Mouse (Mus musculus) liver, embryonic 14.5 days (tissue): ENCODE data around the gene Dnmt3a. TPM values are rescaled to one million over a fixed set of nuclear protein-coding genes. Genes with fewer than 3 reads are reported as not detected.

Experiments used
- ATAC-seq: fragments of 200-750 bp; cut with Nextera tagmentation; 2 replicates; pipeline ENCODE4 v1.8.0; 2017; ENCODE audit warnings: moderate number of reproducible peaks, mild to moderate bottlenecking, moderate library complexity; ENCODE audit not compliant: insufficient read depth
- DNase-seq, 3 experiments: peaks; one replicate each; pipeline ENCODE4 v3.0.0-alpha.2; 2012 to 2013; ENCODE audit warnings: low read depth in 3 of 3, low spot score in 3 of 3
- H3K27ac ChIP-seq: fragments of 300-500 bp; sonication (generic); 2 replicates; pipeline ENCODE4 v1.5.1; 2014; ENCODE audit warnings: moderate library complexity, mild to moderate bottlenecking, control low read depth, inconsistent platforms
- H3K27me3 ChIP-seq: fragments of 300-500 bp; sonication (generic); 2 replicates; pipeline ENCODE4 v1.6.1; 2014; ENCODE audit warnings: mild to moderate bottlenecking, low read length, moderate library complexity; ENCODE audit not compliant: control insufficient read depth, insufficient read depth
- H3K36me3 ChIP-seq: fragments of 300-500 bp; sonication (generic); replicated peaks from 2 replicates; pipeline ENCODE4 v1.6.1; 2014; ENCODE audit warnings: low read depth; ENCODE audit not compliant: control insufficient read depth, insufficient read depth
- H3K4me1 ChIP-seq, 2 experiments: fragments of 200-500 bp in 1 of 2; fragments of 300-500 bp in 1 of 2; sonication (generic) in 1 of 2; replicated peaks; 2 replicates each; pipeline ENCODE4 v1.6.1; 2012 to 2014; ENCODE audit warnings: antibody characterized with exemption in 1 of 2, inconsistent platforms in 1 of 2, low read length in 1 of 2; ENCODE audit not compliant: control insufficient read depth in 2 of 2, insufficient read depth in 2 of 2
- H3K4me2 ChIP-seq: fragments of 300-500 bp; sonication (generic); 2 replicates; pipeline ENCODE4 v1.6.1; 2014; ENCODE audit warnings: low read depth, mild to moderate bottlenecking, control low read depth, moderate library complexity
- H3K4me3 ChIP-seq, 2 experiments: fragments of 200-500 bp in 1 of 2; fragments of 300-500 bp in 1 of 2; sonication (generic) in 1 of 2; 2 replicates each; pipeline ENCODE4 v1.5.1; 2012 to 2014; ENCODE audit warnings: low read depth in 2 of 2, low read length in 2 of 2, mild to moderate bottlenecking in 2 of 2, control low read depth in 1 of 2, inconsistent platforms in 1 of 2, moderate library complexity in 1 of 2; ENCODE audit not compliant: insufficient read depth in 1 of 2
- H3K9ac ChIP-seq: fragments of 300-500 bp; sonication (generic); replicated peaks from 2 replicates; pipeline ENCODE4 v1.6.1; 2014; ENCODE audit warnings: mild to moderate bottlenecking, control low read depth, moderate library complexity
- H3K9me3 ChIP-seq: fragments of 300-500 bp; sonication (generic); 2 replicates; pipeline ENCODE4 v1.6.1; 2016; ENCODE audit warnings: low read length, mixed read lengths; ENCODE audit not compliant: control insufficient read depth
- CTCF ChIP-seq: IDR thresholded peaks from 2 replicates; pipeline ENCODE4 v1.5.1; 2016; ENCODE audit warnings: antibody characterized with exemption, low read depth, control low read depth
- EP300 ChIP-seq: IDR thresholded peaks from 2 replicates; pipeline ENCODE4 v1.6.1; 2016; ENCODE audit warnings: antibody characterized with exemption, low read depth
- WGBS: fragments of 180-500 bp; shearing (Covaris S2); extraction: QIAGEN DNeasy Blood & Tissue Kit; methylation state at CpG from one replicate; pipeline ENCODE4 v1.1.7; 2014; ENCODE audit not compliant: insufficient replicate concordance; 5-methylcytosine and 5-hydroxymethylcytosine counted together
- polyA plus RNA-seq, 2 experiments: library from polyadenylated mRNA; depleted of rRNA in 1 of 2; stranded (reverse) in 1 of 2; unstranded in 1 of 2; fragments of >200 nt; fragmentation: Nextera tagmentation in 1 of 2; extraction: Ambion mirVana in 1 of 2; gene quantifications; 2 replicates each; pipeline versions ENCODE4 v1.2.1 to v1.2.3; 2012 to 2014

The Dnmt3a gene
- polyA plus RNA-seq, 2 experiments: 5.3 to 12.8 TPM

- no peaks in the 10 kb centered on the region for H3K27me3 ChIP-seq
- no peaks in the 10 kb centered on the region for H3K36me3 ChIP-seq
- no peak overlapping the region for H3K4me2 ChIP-seq
- H3K4me3 ChIP-seq: no peak overlapping the region
- ATAC-seq: no peak
- H3K9me3 ChIP-seq: no peaks in the 10 kb centered on the region
- H3K9ac ChIP-seq: no peak overlapping the region
- DNase-seq: no peak
- no peak overlapping the region for H3K27ac ChIP-seq
- TF ChIP-seq EP300: no peak
- no peak for TF ChIP-seq CTCF
- H3K4me1 ChIP-seq: peaks cover 0 to 8% of the 10 kb centered on the region in 2 experiments; a peak in 2 of 4 replicates
- 62% methylated on average over 9 of the region's 9 CpGs for whole genome bisulfite sequencing
Observed at GRCm38 (mm10) chr12:3872410-3873230, 66.8 kb downstream of the Dnmt3a start.

- Histone ChIP-seq H3K9me3 (no peaks in the 10 kb centered on the region), H3K27ac (no peak overlapping the region), H3K4me2 (no peak overlapping the region), H3K4me1 (peaks cover 0 to 3% of the 10 kb centered on the region in 2 experiments; a peak in 1 of 4 replicates), H3K4me3 (no peak overlapping the region), H3K9ac (no peak overlapping the region), H3K27me3 (no peaks in the 10 kb centered on the region), H3K36me3 (no peaks in the 10 kb centered on the region)
- TF ChIP-seq CTCF: 0 out of 2 replicates have a peak, but pooled peaks have one; percentile 6
- TF ChIP-seq EP300: no peak
- ATAC-seq (no peak), DNase-seq (no peak)
Observed at GRCm38 (mm10) chr12:3875474-3875873, 69.7 kb downstream of the Dnmt3a start.

GRCm38 (mm10) chr12:3877376-3877775 lies 71.6 kb downstream of the Dnmt3a start:
- Histone ChIP-seq H3K4me2 (no peak overlapping the region), H3K36me3 (no peaks in the 10 kb centered on the region), H3K4me3 (no peak overlapping the region), H3K9ac (no peak overlapping the region), H3K9me3 (no peaks in the 10 kb centered on the region), H3K27me3 (no peaks in the 10 kb centered on the region), H3K4me1 (no peaks in the 10 kb centered on the region), H3K27ac (no peak overlapping the region)
- no peak for ATAC-seq
- no peak for DNase-seq
- TF ChIP-seq EP300: no peak
- TF ChIP-seq CTCF: no peak
- 62% methylated on average over 4 of the region's 4 CpGs for WGBS

GRCm38 (mm10) chr12:3881474-3881873 lies 75.7 kb downstream of the Dnmt3a start:
- H3K27me3 ChIP-seq: no peaks in the 10 kb centered on the region
- DNase-seq (no peak), ATAC-seq (no peak)
- TF ChIP-seq CTCF: no peak
- TF ChIP-seq EP300: no peak
- H3K36me3 ChIP-seq: no peaks in the 10 kb centered on the region
- H3K4me1 ChIP-seq: 0 out of 4 replicates have a peak, but pooled peaks cover 0 to 3% of the 10 kb centered on the region in 2 experiments
- no peaks in the 10 kb centered on the region for H3K9me3 ChIP-seq
- H3K27ac ChIP-seq: no peak overlapping the region
- H3K9ac ChIP-seq: no peak overlapping the region
- 66% methylated on average over 3 of the region's 3 CpGs for WGBS
- H3K4me2 ChIP-seq: no peak overlapping the region
- no peak overlapping the region for H3K4me3 ChIP-seq

GRCm38 (mm10) chr12:3884892-3885493 lies 79.2 kb downstream of the Dnmt3a start:
- 56% methylated on average over 9 of the region's 9 CpGs for WGBS
- Histone ChIP-seq H3K27me3 (no peaks in the 10 kb centered on the region), H3K4me1 (peaks cover 5 to 29% of the 10 kb centered on the region in 2 experiments; a peak in 3 of 4 replicates), H3K36me3 (no peaks in the 10 kb centered on the region), H3K9ac (no peak overlapping the region), H3K4me2 (no peak overlapping the region), H3K9me3 (no peaks in the 10 kb centered on the region), H3K27ac (no peak overlapping the region), H3K4me3 (no peak overlapping the region)
- DNase-seq: no peak
- ATAC-seq: no peak
- no peak for TF ChIP-seq CTCF
- no peak for TF ChIP-seq EP300
